Mouse (Mus musculus): Measurements from ENCODE around the gene Tspan32. TPM values are rescaled to one million over a fixed set of nuclear protein-coding genes. Genes with fewer than 3 reads are reported as not detected.

Gene Tspan32
- 31.0 and 37.5 TPM in 2 replicates for polyA plus RNA-seq (2015; fragmentation: Nextera tagmentation; extraction: Ambion mirVana)

GRCm38 (mm10) chr7:143004727-143005343, at the start of gene Tspan32:
Gene Tspan32 (plus strand): TSS chr7:143005046.
- no peaks in the 10 kb centered on the region for H3K9me3 ChIP-seq (ENCODE audit: low read length)
- no peaks in the 10 kb centered on the region for H3K36me3 ChIP-seq (replicated peaks; ENCODE audit: insufficient read depth, low read length)
- H3K27me3 ChIP-seq (ENCODE audit: insufficient read depth, low read length), result no peaks in the 10 kb centered on the region
- DNase-seq (peak; percentile 54), ATAC-seq (peak; percentile 49)
- peak; percentile 49; the same call in 1 of the 2 replicates for TF ChIP-seq EP300 (IDR thresholded peaks at IDR 0.05; ENCODE audit: low read depth)
- TF ChIP-seq CTCF (IDR thresholded peaks at IDR 0.05; ENCODE audit: low read depth), result no peak
- peak within 1 kb of the TSS; percentile 87 for H3K4me2 ChIP-seq (ENCODE audit: low read depth, low read length)
- peak within 1 kb of the TSS; percentile 97 for H3K27ac ChIP-seq (ENCODE audit: low read depth)
- peak within 1 kb of the TSS; percentile 81 for H3K9ac ChIP-seq (replicated peaks)
- H3K4me1 ChIP-seq (ENCODE audit: insufficient read depth), result peaks cover 48% of the 10 kb centered on the region
- peak within 1 kb of the TSS; percentile 58 for H3K4me3 ChIP-seq (ENCODE audit: low read depth, low read length)
- WGBS (ENCODE audit: insufficient replicate concordance), result 20% methylated on average over 4 of the region's 4 CpGs

- WGBS (ENCODE audit: insufficient replicate concordance), result 49% methylated on average over 2 of the region's 2 CpGs
- H3K9me3 ChIP-seq (ENCODE audit: low read length), result no peaks in the 10 kb centered on the region
- H3K4me3 ChIP-seq (ENCODE audit: low read depth, low read length), result no peak overlapping the region
- no peak for ATAC-seq
- no peak overlapping the region for H3K4me2 ChIP-seq (ENCODE audit: low read depth, low read length)
- no peak overlapping the region for H3K9ac ChIP-seq (replicated peaks)
- no peak for DNase-seq
- no peaks in the 10 kb centered on the region for H3K27me3 ChIP-seq (ENCODE audit: insufficient read depth, low read length)
- TF ChIP-seq EP300 (IDR thresholded peaks at IDR 0.05; ENCODE audit: low read depth) (no peak), CTCF (IDR thresholded peaks at IDR 0.05; ENCODE audit: low read depth) (no peak)
- no peak overlapping the region for H3K27ac ChIP-seq (ENCODE audit: low read depth)
- no peaks in the 10 kb centered on the region for H3K4me1 ChIP-seq (ENCODE audit: insufficient read depth)
- H3K36me3 ChIP-seq (replicated peaks; ENCODE audit: insufficient read depth, low read length), result no peaks in the 10 kb centered on the region
Measured at GRCm38 (mm10) chr7:142956018-142956417, 48.8 kb upstream of the Tspan32 start.

- no peak overlapping the region for H3K9ac ChIP-seq (replicated peaks)
- H3K36me3 ChIP-seq (replicated peaks; ENCODE audit: insufficient read depth, low read length), result no peaks in the 10 kb centered on the region
- WGBS (ENCODE audit: insufficient replicate concordance), result 60% methylated on average over 1 of the region's 1 CpGs
- H3K4me1 ChIP-seq (ENCODE audit: insufficient read depth), result no peaks in the 10 kb centered on the region
- H3K4me2 ChIP-seq (ENCODE audit: low read depth, low read length), result no peak overlapping the region
- H3K27me3 ChIP-seq (ENCODE audit: insufficient read depth, low read length), result no peaks in the 10 kb centered on the region
- H3K4me3 ChIP-seq (ENCODE audit: low read depth, low read length), result no peak overlapping the region
- no peak overlapping the region for H3K27ac ChIP-seq (ENCODE audit: low read depth)
- no peaks in the 10 kb centered on the region for H3K9me3 ChIP-seq (ENCODE audit: low read length)
- no peak for DNase-seq
- no peak for ATAC-seq
- no peak for TF ChIP-seq EP300 (IDR thresholded peaks at IDR 0.05; ENCODE audit: low read depth)
- no peak for TF ChIP-seq CTCF (IDR thresholded peaks at IDR 0.05; ENCODE audit: low read depth)
Measured at GRCm38 (mm10) chr7:142958817-142959216, 46.0 kb upstream of the Tspan32 start.

- peaks cover under 1% of the 10 kb centered on the region; the same call in 1 of the 2 replicates for H3K27me3 ChIP-seq (ENCODE audit: insufficient read depth, low read length)
- H3K4me1 ChIP-seq (ENCODE audit: insufficient read depth), result no peaks in the 10 kb centered on the region
- H3K9me3 ChIP-seq (ENCODE audit: low read length), result no peaks in the 10 kb centered on the region
- TF ChIP-seq CTCF (IDR thresholded peaks at IDR 0.05; ENCODE audit: low read depth), result no peak
- H3K4me2 ChIP-seq (ENCODE audit: low read depth, low read length), result no peak overlapping the region
- H3K9ac ChIP-seq (replicated peaks), result no peak overlapping the region
- no peak overlapping the region for H3K27ac ChIP-seq (ENCODE audit: low read depth)
- 75% methylated on average over 4 of the region's 4 CpGs for WGBS (ENCODE audit: insufficient replicate concordance)
- DNase-seq, result no peak
- H3K4me3 ChIP-seq (ENCODE audit: low read depth, low read length), result no peak overlapping the region
- ATAC-seq, result no peak
- H3K36me3 ChIP-seq (replicated peaks; ENCODE audit: insufficient read depth, low read length), result no peaks in the 10 kb centered on the region
Measured at GRCm38 (mm10) chr7:142959752-142960151, 45.1 kb upstream of the Tspan32 start.

GRCm38 (mm10) chr7:142967414-142967883, 37.4 kb upstream of the Tspan32 start:
- WGBS (ENCODE audit: insufficient replicate concordance), result under 1% methylated on average over 35 of the region's 36 CpGs
- Histone ChIP-seq H3K9me3 (ENCODE audit: low read length) (no peaks in the 10 kb centered on the region), H3K36me3 (replicated peaks; ENCODE audit: insufficient read depth, low read length) (no peaks in the 10 kb centered on the region), H3K4me2 (ENCODE audit: low read depth, low read length) (peak overlapping the region; percentile 81), H3K4me3 (ENCODE audit: low read depth, low read length) (peak overlapping the region; percentile 31), H3K4me1 (ENCODE audit: insufficient read depth) (peaks cover 16% of the 10 kb centered on the region), H3K9ac (replicated peaks) (peak overlapping the region; percentile 26; the same call in 1 of the 2 replicates), H3K27ac (ENCODE audit: low read depth) (no peak overlapping the region), H3K27me3 (ENCODE audit: insufficient read depth, low read length) (peaks cover 60% of the 10 kb centered on the region)
- TF ChIP-seq EP300 (IDR thresholded peaks at IDR 0.05; ENCODE audit: low read depth) (no peak), CTCF (IDR thresholded peaks at IDR 0.05; ENCODE audit: low read depth) (no peak)
- DNase-seq (peak; percentile 68), ATAC-seq (peak; percentile 82)

- Histone ChIP-seq H3K9ac (replicated peaks) (peak overlapping the region; percentile 26; the same call in 1 of the 2 replicates), H3K9me3 (ENCODE audit: low read length) (no peaks in the 10 kb centered on the region), H3K36me3 (replicated peaks; ENCODE audit: insufficient read depth, low read length) (no peaks in the 10 kb centered on the region), H3K27me3 (ENCODE audit: insufficient read depth, low read length) (peaks cover 60% of the 10 kb centered on the region), H3K4me2 (ENCODE audit: low read depth, low read length) (peak overlapping the region; percentile 81), H3K4me3 (ENCODE audit: low read depth, low read length) (peak overlapping the region; percentile 31), H3K4me1 (ENCODE audit: insufficient read depth) (peaks cover 16% of the 10 kb centered on the region), H3K27ac (ENCODE audit: low read depth) (no peak overlapping the region)
- no peak for TF ChIP-seq EP300 (IDR thresholded peaks at IDR 0.05; ENCODE audit: low read depth)
- TF ChIP-seq CTCF (IDR thresholded peaks at IDR 0.05; ENCODE audit: low read depth), result peak; percentile 40
- peak; percentile 28; the same call in 1 of the 2 replicates for ATAC-seq
- peak; percentile 34 for DNase-seq
- under 1% methylated on average over 89 of the region's 90 CpGs for WGBS (ENCODE audit: insufficient replicate concordance)
Measured at GRCm38 (mm10) chr7:142967884-142968808, 36.7 kb upstream of the Tspan32 start.

Data from liver, postnatal 0 days (tissue).